Mouse (Mus musculus) yolk sac, embryonic 10.5 days (tissue): ENCODE results near the gene Nudcd3.
"Not testable (repeated sequence)": the region's sequence is repeated elsewhere in the genome, so short reads cannot be mapped to it uniquely, and the experiment has no call there.

ENCODE experiments used
- DNase-seq: peaks from one replicate; pipeline ENCODE4 v3.0.0-alpha.2; 2017; ENCODE audit warnings: low spot score

Nudcd3 gene

GRCm38 (mm10) chr11:6120596-6120995 is 79.6 kb downstream of the Nudcd3 start:
- DNase-seq: no peak

DNA sequence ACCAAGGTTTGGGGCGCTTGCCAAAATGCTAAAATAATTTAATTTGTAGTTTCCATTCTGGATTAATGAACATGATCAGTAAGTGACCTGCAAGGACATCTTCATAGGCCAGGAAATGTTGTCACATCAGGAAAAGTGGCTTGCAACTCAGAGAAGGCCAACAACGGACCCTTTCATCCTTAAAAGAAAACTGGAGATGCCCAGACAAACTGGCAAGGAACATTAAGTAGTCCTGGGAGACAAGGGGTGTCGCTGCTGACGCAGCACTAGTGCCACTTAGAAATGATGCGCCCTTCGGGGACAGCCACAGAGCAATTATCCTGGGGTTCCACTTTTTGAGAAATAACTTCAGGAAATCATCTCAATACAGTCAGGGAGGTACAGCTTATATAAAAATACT is 80.2 kb downstream of the Nudcd3 start:
- no peak for DNase-seq

DNA sequence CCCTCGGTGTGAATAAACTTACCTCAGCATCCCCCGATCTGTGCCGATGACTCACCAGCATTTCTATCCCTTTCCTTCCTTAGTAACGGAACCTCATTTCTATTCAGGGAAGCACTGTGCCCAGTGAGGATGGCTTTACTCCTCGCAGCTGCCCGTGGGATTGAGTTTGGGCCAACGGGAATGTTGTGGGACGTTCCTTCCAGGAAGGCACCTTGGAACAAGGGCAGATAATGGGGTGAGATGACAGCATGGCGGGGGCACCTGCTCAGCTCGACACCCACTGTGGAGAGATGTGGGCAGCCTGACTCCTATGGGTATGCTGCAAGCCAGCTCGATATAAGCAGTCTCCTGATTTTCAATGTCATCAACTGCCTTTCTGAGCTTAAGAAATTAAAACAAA is 80.9 kb downstream of the Nudcd3 start:
- no peak for DNase-seq

- no peak for DNase-seq
These were observed 82.3 kb downstream of the Nudcd3 start for GRCm38 (mm10) chr11:6117956-6118355.

DNA sequence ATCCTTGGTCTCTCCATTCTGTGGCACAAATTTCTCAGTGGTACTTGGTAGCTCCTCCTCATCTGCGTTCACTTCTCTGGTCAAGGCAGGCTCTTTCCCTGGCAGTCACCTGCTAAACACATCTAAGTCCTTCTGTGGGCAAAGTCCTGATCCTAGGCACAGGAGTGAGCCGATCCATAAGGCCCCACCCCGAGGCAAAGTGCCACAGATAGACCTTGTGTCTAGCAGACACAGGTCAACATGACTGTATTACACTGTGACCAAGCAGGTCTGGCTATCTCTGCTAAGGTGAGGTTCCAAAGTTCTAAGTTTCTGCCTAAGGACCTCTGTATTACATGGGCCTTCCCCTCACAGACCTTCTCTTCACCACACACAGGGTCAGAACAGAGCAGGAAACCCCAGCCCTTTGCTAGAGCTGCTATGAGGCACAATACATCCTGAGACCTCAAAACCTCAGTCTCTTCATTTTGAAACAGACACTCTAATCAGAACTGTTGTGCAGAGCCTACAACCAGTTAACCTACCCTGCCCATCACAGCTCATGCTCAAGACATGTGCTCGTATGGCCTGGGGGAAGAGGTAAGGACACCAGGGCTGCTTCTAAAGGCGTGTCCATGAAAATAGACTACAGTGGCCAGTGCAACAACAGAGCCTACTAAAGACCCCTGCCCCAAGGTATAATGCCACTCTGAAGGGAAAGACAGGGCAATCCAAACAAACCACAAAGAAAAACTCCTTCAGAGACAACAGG is 88.3 kb downstream of the Nudcd3 start:
- DNase-seq: no peak

DNA sequence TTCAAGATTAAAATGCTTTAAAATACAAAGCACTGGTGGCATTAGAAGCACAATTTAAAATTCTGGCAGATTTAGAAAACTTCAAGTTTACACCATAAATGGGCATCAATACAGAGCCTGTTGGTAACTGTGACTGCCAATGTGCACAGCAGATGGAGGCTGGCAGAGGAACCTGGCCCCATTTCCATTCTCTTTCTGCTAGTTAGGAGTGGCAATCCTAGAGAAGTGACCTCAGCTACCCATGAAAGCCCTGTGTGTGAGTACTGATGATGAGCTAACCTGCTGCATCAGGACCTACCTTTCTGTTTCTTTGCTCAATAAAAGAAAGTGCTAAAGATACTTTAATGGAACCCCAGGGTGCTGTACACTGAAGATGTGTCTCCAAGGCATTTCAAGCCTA is 90.2 kb downstream of the Nudcd3 start:
- no peak for DNase-seq

DNA sequence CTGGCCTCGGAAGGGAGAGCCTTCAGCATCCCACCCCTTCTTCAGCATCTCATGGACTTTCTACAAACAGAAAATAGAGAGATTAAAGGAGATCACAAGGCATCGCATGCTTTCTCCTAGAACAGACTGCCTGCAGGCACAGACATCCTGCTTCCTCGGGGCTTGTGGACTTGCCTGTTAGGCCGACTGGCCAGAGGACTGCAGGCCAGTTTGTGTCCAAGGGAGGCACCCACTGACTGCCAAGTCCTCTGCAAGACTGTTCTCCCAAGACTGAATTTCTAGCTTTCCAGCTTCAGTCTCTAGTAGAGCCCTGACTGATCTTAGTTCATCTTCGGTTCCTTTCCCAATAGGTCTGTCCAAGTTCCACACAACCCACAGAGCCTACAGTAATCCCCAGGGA is 91.9 kb downstream of the Nudcd3 start:
- no peak for DNase-seq

- DNase-seq: no peak
These were observed 92.5 kb downstream of the Nudcd3 start for GRCm38 (mm10) chr11:6107722-6108121.

DNA sequence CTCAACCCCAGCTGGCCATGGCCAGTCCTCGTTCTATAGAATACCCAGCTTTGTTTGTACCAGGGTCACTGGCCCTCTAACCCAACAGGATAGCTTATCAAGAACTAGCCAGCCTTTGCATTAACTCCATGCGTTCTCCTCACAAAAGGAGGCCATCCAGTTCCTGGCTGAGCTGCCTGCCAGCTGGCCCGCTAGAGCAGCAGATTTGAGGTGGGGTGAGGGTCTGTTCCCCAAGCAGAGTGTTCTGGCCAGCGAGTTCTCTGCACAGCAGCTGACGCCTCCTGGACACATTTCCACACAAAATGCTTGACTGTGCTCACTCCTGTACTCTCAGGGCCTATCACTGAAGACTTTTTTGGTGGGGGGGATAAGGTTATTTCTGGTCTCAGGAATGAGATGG is 95.5 kb downstream of the Nudcd3 start:
- no peak for DNase-seq

DNA sequence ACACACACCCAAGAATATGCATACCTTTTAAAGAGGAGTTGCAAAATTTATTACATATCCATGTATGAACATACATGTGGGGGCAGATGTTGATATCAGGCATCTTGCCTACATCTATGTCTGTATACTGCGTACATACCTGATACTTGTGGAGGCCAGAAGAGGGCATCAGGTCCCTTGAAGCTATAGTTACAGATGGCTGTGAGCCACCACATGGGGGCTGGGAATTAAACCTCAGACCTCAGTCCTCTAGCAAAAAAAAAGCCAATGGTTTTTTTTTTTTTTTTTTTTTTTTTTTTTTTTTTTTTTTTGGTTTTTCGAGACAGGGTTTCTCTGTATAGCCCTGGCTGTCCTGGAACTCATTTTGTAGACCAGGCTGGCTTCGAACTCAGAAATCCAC is 103.6 kb downstream of the Nudcd3 start:
- DNase-seq: not testable (repeated sequence)

DNA sequence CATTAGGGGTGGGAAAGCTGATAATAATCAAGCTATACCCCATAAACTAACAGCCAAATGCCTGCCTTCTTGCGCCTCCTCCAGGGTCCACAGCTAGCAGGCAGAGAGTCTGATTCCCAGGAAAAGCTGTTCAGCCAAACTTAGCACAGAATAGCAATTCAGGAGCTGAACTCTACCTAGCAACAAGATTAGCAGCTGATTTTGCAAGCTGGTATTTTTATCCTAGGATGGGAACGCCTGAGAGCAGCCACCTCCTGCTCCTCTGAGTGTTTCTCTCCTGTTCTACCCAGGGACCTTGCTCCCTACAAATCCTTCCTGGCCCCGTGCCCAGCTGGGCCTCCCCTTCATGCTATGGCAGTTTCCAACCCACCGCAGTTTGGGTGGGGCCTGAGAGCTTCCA is 113.2 kb downstream of the Nudcd3 start:
- no peak for DNase-seq

DNA sequence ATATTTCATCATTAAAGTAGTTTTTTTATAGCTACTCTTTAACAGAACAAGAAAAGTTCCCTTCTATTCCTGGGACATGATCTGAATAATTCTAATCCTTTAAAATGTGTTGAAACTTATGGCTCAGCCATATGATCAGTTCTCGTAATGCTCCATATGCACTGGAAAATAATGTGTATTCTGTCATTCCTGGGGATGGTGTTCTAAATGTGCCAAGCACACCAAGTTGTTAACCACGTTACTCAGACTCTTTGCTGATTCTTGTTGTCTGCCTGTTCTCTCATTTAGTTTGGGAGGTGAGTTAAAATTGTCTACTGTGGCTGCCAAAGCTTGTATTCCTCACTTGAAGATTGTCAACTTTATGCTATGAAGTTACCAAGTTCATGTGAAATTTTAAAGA is 121.5 kb downstream of the Nudcd3 start:
- DNase-seq: no peak

DNA sequence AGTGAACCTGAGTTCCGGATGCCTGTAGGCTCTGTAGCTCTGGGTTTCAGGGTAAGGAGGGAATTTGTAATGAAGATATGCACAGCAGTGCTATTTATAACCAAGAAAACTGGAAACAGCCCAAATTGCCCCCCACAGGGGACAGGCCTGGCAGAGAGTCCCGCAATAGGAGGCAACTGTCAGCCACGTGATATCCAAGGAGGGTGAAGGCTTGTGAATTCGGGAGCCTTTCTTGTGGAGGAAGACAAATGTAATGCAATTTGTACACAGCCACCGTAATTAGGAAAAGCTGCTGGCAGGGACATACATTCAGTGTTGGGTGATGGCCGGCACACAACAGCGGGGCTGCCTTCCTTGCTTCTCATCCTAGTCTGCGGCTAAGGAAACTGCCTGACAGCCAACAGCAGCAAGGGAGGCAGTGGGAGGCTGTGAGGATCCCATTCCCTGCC is 124.6 kb downstream of the Nudcd3 start:
- DNase-seq: no peak

- DNase-seq: no peak
These were observed 131.8 kb downstream of the Nudcd3 start for GRCm38 (mm10) chr11:6068181-6068957.

- no peak for DNase-seq
These were observed 133.1 kb downstream of the Nudcd3 start for GRCm38 (mm10) chr11:6067160-6067559.

GRCm38 (mm10) chr11:6066176-6066575 is 134.0 kb downstream of the Nudcd3 start, which contains the start of gene Camk2b:
Gene Camk2b, minus strand, starts transcription at chr11:6066362.
- no peak for DNase-seq

- DNase-seq: no peak
These were observed 134.6 kb downstream of the Nudcd3 start for GRCm38 (mm10) chr11:6065551-6066121.

GRCm38 (mm10) chr11:6065046-6065521 is 135.1 kb downstream of the Nudcd3 start:
- no peak for DNase-seq

DNA sequence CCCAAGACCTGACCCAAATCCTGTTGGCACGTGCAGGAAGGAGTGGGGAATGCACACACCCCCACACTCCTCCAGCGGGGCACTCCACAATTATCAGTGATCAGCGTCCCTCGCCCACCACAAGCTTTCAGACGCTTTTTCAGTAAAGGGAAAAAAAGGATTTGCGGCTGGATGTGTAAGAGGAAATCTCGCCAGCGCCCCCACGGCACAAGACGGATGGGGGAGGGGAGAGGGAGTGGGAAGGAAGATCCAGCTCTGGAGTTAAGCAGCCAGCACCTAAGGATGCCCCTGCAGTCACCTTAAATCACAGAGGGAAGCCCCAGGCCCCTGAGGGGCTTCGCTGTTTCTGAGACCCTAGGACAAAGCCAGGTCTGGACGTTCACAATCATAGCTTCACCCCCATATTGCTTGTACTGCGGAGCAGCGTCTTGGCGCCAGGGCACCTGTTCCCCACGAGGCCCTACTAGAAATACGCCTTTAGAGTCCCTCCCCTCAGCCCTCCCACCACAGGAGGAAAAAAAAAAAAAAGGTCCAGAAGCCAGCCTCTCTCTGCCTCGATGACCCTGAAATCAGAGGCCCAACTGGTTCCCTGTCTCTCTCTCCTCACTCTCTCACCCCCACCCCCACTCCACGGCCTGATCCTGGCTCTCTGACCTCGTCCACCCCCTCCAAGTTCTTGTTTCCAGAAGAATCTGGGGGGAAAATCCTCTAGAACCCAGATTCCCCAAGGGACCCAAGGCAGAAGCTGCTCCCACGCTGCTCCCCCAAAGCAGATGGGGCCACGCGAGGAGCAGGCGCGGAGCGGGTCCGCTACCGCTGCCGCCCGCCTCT is 135.8 kb downstream of the Nudcd3 start:
- no peak for DNase-seq

DNA sequence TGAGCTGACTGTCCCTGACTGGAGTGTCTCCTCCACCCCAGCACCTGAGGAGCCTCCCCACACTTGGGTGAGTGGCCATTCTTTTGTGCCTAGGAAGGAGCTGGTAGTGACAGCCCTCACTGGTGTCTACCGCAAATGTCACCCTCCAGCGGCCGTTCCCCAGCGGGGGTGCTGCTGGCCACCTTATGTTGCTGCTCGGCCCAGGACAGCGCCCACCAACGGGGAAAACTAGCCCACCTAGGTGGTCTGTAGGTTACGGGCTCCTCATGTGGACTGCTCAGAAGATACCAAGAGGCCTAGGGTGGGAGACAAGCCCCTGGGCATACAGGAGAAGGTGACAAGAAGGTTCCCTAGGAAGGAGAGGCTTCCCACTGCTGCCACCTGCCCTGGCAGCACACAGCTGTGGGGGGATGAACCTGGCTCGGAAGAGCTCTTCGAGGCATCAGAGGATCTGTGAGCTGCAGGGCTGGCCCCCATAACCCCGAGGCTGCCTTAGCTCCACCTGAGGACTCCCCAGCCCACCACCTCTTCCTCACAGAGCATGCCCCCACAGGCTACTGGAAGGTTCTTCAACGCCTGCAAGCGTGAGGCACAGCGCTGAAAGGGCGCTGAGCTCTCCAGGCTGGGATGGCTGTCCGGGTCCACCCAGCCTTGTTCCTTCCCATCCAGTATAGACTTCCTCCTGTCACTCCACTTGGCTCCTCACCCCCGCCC is 136.6 kb downstream of the Nudcd3 start:
- DNase-seq: no peak

GRCm38 (mm10) chr11:6063065-6063464 is 137.2 kb downstream of the Nudcd3 start:
- DNase-seq: no peak
